Mouse (Mus musculus) erythroblast, adult 5-6 weeks (primary cell): ENCODE data around the gene Wwox. TPM values are rescaled to one million over a fixed set of nuclear protein-coding genes. Genes with fewer than 3 reads are reported as not detected.
A peak's percentile ranks its signal among the peaks of the same experiment; 100 is the strongest.

ENCODE experiments used
- ATAC-seq: replicated peaks from 2 replicates; pipeline ENCODE4 v1.8.0; 2016; ENCODE audit warnings: moderate number of reproducible peaks, mild to moderate bottlenecking, moderate TSS enrichment, inconsistent platforms; ENCODE audit not compliant: poor library complexity, low FRiP score, severe bottlenecking
- total RNA-seq, 2 experiments: library from RNA; stranded (forward) in 1 of 2; stranded (reverse) in 1 of 2; fragments of 150-400 nt in 1 of 2; fragments of 200-764, 138-1000 nt in 1 of 2; gene quantifications; 2 replicates each; pipeline versions ENCODE4 v1.2.3 to v1.2.4; 2015 to 2017; ENCODE audit warnings: low replicate concordance in 2 of 2

The Wwox gene
- total RNA-seq (2015; ENCODE audit: low replicate concordance): 1.7 and 4.6 TPM in 2 replicates
- total RNA-seq (2017; ENCODE audit: low replicate concordance): 2.1 and 4.3 TPM in 2 replicates

- ATAC-seq: peak; percentile 92
Measured at GRCm38 (mm10) chr8:114439334-114440204, at the start of gene Wwox. Gene Wwox, plus strand, starts transcription at chr8:114439655.

- no peak for ATAC-seq
Measured at GRCm38 (mm10) chr8:114390465-114391254, 48.8 kb upstream of the Wwox start.

- no peak for ATAC-seq
Measured at GRCm38 (mm10) chr8:114398326-114398725, 41.1 kb upstream of the Wwox start.

- no peak for ATAC-seq
Measured at GRCm38 (mm10) chr8:114399273-114399672, 40.2 kb upstream of the Wwox start.

- no peak for ATAC-seq
Measured at GRCm38 (mm10) chr8:114401679-114402078, 37.8 kb upstream of the Wwox start.

GRCm38 (mm10) chr8:114411421-114411820 is 28.0 kb upstream of the Wwox start:
- no peak for ATAC-seq

GRCm38 (mm10) chr8:114417786-114418185 is 21.7 kb upstream of the Wwox start, which contains the start of gene Clec3a:
Gene Clec3a, plus strand, starts transcription at chr8:114418086.
- no peak for ATAC-seq

GRCm38 (mm10) chr8:114418486-114418885 is 21.0 kb upstream of the Wwox start:
- no peak for ATAC-seq

- no peak for ATAC-seq
Measured at GRCm38 (mm10) chr8:114418904-114419303, 20.6 kb upstream of the Wwox start.

- no peak for ATAC-seq
Measured at GRCm38 (mm10) chr8:114421544-114421943, 17.9 kb upstream of the Wwox start.

- ATAC-seq: no peak
Measured at GRCm38 (mm10) chr8:114438236-114438635, 1.2 kb upstream of the Wwox start.

- no peak for ATAC-seq
Measured at GRCm38 (mm10) chr8:114440205-114440589, 742 bp downstream of the Wwox start.

- ATAC-seq: no peak
Measured at GRCm38 (mm10) chr8:114441616-114442015, 2.2 kb downstream of the Wwox start.

GRCm38 (mm10) chr8:114446884-114447283 is 7.4 kb downstream of the Wwox start:
- ATAC-seq: no peak

GRCm38 (mm10) chr8:114452278-114452677 is 12.8 kb downstream of the Wwox start:
- no peak for ATAC-seq

- ATAC-seq: 0 out of 2 replicates have a peak, but pooled peaks have one; percentile 48
Measured at GRCm38 (mm10) chr8:114452781-114453221, 13.3 kb downstream of the Wwox start.

GRCm38 (mm10) chr8:114455302-114455701 is 15.8 kb downstream of the Wwox start:
- ATAC-seq: no peak

- no peak for ATAC-seq
Measured at GRCm38 (mm10) chr8:114455953-114456352, 16.5 kb downstream of the Wwox start.

GRCm38 (mm10) chr8:114458113-114458784 is 18.8 kb downstream of the Wwox start:
- ATAC-seq: no peak

GRCm38 (mm10) chr8:114460600-114460999 is 21.1 kb downstream of the Wwox start:
- no peak for ATAC-seq
